Mouse (Mus musculus) common myeloid progenitor, adult 5-6 weeks (primary cell): ENCODE data around the gene Sarnp. TPM values are rescaled to one million over a fixed set of nuclear protein-coding genes. Genes with fewer than 3 reads are reported as not detected.

Experiments
- total RNA-seq: library from RNA; stranded (forward); fragments of 200-1000, 187-1606 nt; gene quantifications from 2 replicates; pipeline ENCODE4 v1.2.3, GENCODE M21; 2017

Gene Sarnp
- total RNA-seq, 1 experiment from 2014 or later: 212 TPM

Other genes with a start within 250 kb of the Sarnp start
- gene Erbb3, start 227.7 kb upstream of the Sarnp start, total RNA-seq: 1.0 and 1.8 TPM in 2 replicates
- gene Rps26, start 190.6 kb upstream of the Sarnp start, total RNA-seq: 1,052 and 1,471 TPM in 2 replicates
- gene Ikzf4, start 171.3 kb upstream of the Sarnp start, total RNA-seq: not detected in 2 replicates
- 4.6 and 5.2 TPM in 2 replicates for gene Suox, start 143.3 kb upstream of the Sarnp start, total RNA-seq
- gene Rab5b, start 121.1 kb upstream of the Sarnp start, total RNA-seq: 24.5 and 29.0 TPM in 2 replicates
- gene Pmel, start 113.1 kb upstream of the Sarnp start, total RNA-seq: not detected in 2 replicates
- gene Cdk2, start 112.3 kb upstream of the Sarnp start, total RNA-seq: 50.2 and 69.2 TPM in 2 replicates
- 5.3 and 8.4 TPM in 2 replicates for gene Dgka, start 72.5 kb upstream of the Sarnp start, total RNA-seq
- gene Pym1, start 69.4 kb upstream of the Sarnp start, total RNA-seq: 37.9 and 50.1 TPM in 2 replicates
- gene Mmp19, start 26.4 kb upstream of the Sarnp start, total RNA-seq: 1.9 and 3.0 TPM in 2 replicates
- 29.7 and 34.6 TPM in 2 replicates for gene Dnajc14, start 13.3 kb upstream of the Sarnp start, total RNA-seq
- gene Tmem198b, start 13.0 kb upstream of the Sarnp start, total RNA-seq: 3.2 and 3.7 TPM in 2 replicates
- 86.6 and 90.4 TPM in 2 replicates for gene Ormdl2, start 4.3 kb downstream of the Sarnp start, total RNA-seq
- gene Gdf11, start 74.4 kb downstream of the Sarnp start, total RNA-seq: 0.39 TPM in 1 of 2 replicates, not detected in the other
- 38.5 and 39.6 TPM in 2 replicates for gene Cd63, start 83.7 kb downstream of the Sarnp start, total RNA-seq
- 2.7 and 7.7 TPM in 2 replicates for gene Rdh5, start 105.6 kb downstream of the Sarnp start, total RNA-seq
- gene Bloc1s1, start 106.7 kb downstream of the Sarnp start, total RNA-seq: 95.3 and 109 TPM in 2 replicates
- not detected in 2 replicates for gene Itga7, start 116.5 kb downstream of the Sarnp start, total RNA-seq
- gene Mettl7b, start 143.7 kb downstream of the Sarnp start, total RNA-seq: not detected in 2 replicates
- gene Olfr9, start 172.1 kb downstream of the Sarnp start, total RNA-seq: not detected in 2 replicates
- not detected in 2 replicates for gene Olfr763, start 193.5 kb downstream of the Sarnp start, total RNA-seq
- not detected in 2 replicates for gene Olfr764-ps1, start 222.6 kb downstream of the Sarnp start, total RNA-seq
- gene Olfr765, start 232.7 kb downstream of the Sarnp start, total RNA-seq: not detected in 2 replicates